Comparison of ENCODE assay signal across 8 mouse cellular contexts in the genomic region with DNA sequence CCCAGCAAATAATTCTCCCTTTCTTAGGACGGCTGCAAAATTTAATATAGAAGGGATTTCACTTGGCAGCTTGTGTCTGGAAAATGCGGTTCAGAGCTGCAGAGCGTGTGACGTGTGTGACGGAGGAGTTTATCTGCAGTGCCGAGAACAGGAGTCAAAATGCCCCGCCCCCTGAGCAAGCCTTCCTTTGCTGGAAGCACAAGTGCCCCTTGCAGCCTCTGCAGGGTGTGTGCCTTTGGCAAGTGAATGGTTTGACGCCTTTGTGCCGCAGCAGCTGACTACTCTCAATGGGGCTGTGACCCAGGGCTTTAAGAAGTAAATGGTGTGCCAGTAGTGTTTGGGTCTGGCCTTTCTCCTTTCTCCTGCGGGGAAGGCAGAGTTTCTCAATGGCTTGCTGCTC.
A peak's percentile ranks its signal among the peaks of the same experiment; 100 is the strongest.
DNase-seq lines count a peak whose midpoint lies in the region; ATAC-seq lines count a peak whose summit lies in the region.

No protein-coding gene starts in this region.

- no peaks in the 10 kb centered on the region for H3K27me3 ChIP-seq in midbrain, embryonic 13.5 days

- H3K4me1 ChIP-seq in midbrain, embryonic 13.5 days (replicated peaks), result peaks cover 40% of the 10 kb centered on the region

- H3K9ac ChIP-seq in midbrain, embryonic 13.5 days (replicated peaks), result no peak overlapping the region

- peak overlapping the region; percentile 10; the same call in 1 of the 2 replicates for H3K4me2 ChIP-seq in midbrain, embryonic 13.5 days (replicated peaks)

- 7% methylated on average over 10 of the region's 10 CpGs for WGBS in midbrain, embryonic 13.5 days

- DNase-seq in adrenal gland, adult (ENCODE audit: inconsistent age in 2 of 2, low spot score in 1 of 2), result peak; percentile 20 to 46
- no peak for DNase-seq in adrenal gland, postnatal 4 days (ENCODE audit: low spot score in 2 of 2)
- DNase-seq in adrenal gland, postnatal 10 days, result peak; percentile 35
- peak; percentile 17 to 29 for DNase-seq in frontal cortex, postnatal 14 days (ENCODE audit: low spot score in 2 of 2)
- DNase-seq in layer of hippocampus, postnatal 36 days, result peak; percentile 22 to 27
- no peak for DNase-seq in ovary, postnatal 10 days (ENCODE audit: low spot score)
- no peak for DNase-seq in cerebellum, postnatal 36 days

- H3K27ac ChIP-seq in midbrain, embryonic 13.5 days, result peak overlapping the region; percentile 81

- no peak overlapping the region for H3K4me3 ChIP-seq in midbrain, embryonic 13.5 days (replicated peaks)

- no peaks in the 10 kb centered on the region for H3K9me3 ChIP-seq in midbrain, embryonic 13.5 days

- peak; percentile 71 for ATAC-seq in midbrain, embryonic 13.5 days

- H3K36me3 ChIP-seq in midbrain, embryonic 13.5 days, result no peaks in the 10 kb centered on the region

Comparison
In these comparisons a context has a peak if more than half of its experiments do, and no peak if none do; other contexts are left out.
1. DNase-seq: peak in adrenal gland, adult (2 of 2), adrenal gland, postnatal 10 days (single experiment), frontal cortex, postnatal 14 days (2 of 2) and layer of hippocampus, postnatal 36 days (2 of 2); none in adrenal gland, postnatal 4 days (0 of 2), ovary, postnatal 10 days (single experiment) and cerebellum, postnatal 36 days (0 of 2).